7 mouse cellular contexts compared by ENCODE assay signal in genomic region chr4:83657021-83657420, GRCm38 (mm10).
A peak's percentile ranks its signal among the peaks of the same experiment; 100 is the strongest.
DNase-seq lines count a peak whose midpoint lies in the region; ATAC-seq and TF ChIP-seq lines count a peak whose summit lies in the region.

No protein-coding gene starts in this region.

- no peak for ATAC-seq in lung, embryonic 14.5 days (ENCODE audit: insufficient read depth)
- peak; percentile 19; the same call in 1 of the 2 replicates for ATAC-seq in forebrain, embryonic 14.5 days
- no peak for ATAC-seq in intestine, embryonic 16.5 days
- peak; percentile 26; the same call in 1 of the 2 replicates for ATAC-seq in neural tube, embryonic 15.5 days (ENCODE audit: low FRiP score)

- H3K36me3 ChIP-seq in lung, embryonic 14.5 days (ENCODE audit: insufficient read depth) = no peaks in the 10 kb centered on the region
- H3K36me3 ChIP-seq in forebrain, embryonic 14.5 days (ENCODE audit: control insufficient read depth, insufficient read depth, low read length) = no peaks in the 10 kb centered on the region
- no peaks in the 10 kb centered on the region for H3K36me3 ChIP-seq in intestine, embryonic 16.5 days (ENCODE audit: control insufficient read depth, insufficient read depth, low read length)
- no peaks in the 10 kb centered on the region for H3K36me3 ChIP-seq in neural tube, embryonic 15.5 days

- H3K4me2 ChIP-seq in lung, embryonic 14.5 days = peak overlapping the region; percentile 29
- peak overlapping the region; percentile 30 for H3K4me2 ChIP-seq in forebrain, embryonic 14.5 days (ENCODE audit: low read length)
- H3K4me2 ChIP-seq in intestine, embryonic 16.5 days (ENCODE audit: low read depth, low read length) = 0 out of 2 replicates have a peak overlapping the region, but pooled peaks have one; percentile 5
- peak overlapping the region; percentile 49 for H3K4me2 ChIP-seq in neural tube, embryonic 15.5 days

- H3K27me3 ChIP-seq in lung, embryonic 14.5 days (ENCODE audit: insufficient read depth, low read length) = no peaks in the 10 kb centered on the region
- H3K27me3 ChIP-seq in forebrain, embryonic 14.5 days (replicated peaks; ENCODE audit: control insufficient read depth, insufficient read depth, low read length) = no peaks in the 10 kb centered on the region
- H3K27me3 ChIP-seq in intestine, embryonic 16.5 days (replicated peaks; ENCODE audit: control insufficient read depth, insufficient read depth, low read length) = no peaks in the 10 kb centered on the region
- no peaks in the 10 kb centered on the region for H3K27me3 ChIP-seq in neural tube, embryonic 15.5 days (replicated peaks)

- DNase-seq in lung, embryonic 14.5 days = no peak
- DNase-seq in lung, postnatal 4 days = no peak
- DNase-seq in forebrain, embryonic 14.5 days (ENCODE audit: low spot score) = no peak
- no peak for DNase-seq in right cerebral cortex, adult 2 months (ENCODE audit: low spot score in 2 of 2)
- DNase-seq in urinary bladder, adult 2 months (ENCODE audit: low spot score) = no peak

- no peak for TF ChIP-seq CTCF in lung, embryonic 14.5 days (IDR thresholded peaks at IDR 0.05; ENCODE audit: low read depth)

- no peaks in the 10 kb centered on the region for H3K4me1 ChIP-seq in lung, embryonic 14.5 days (ENCODE audit: insufficient read depth)
- peaks cover 7% of the 10 kb centered on the region for H3K4me1 ChIP-seq in forebrain, embryonic 14.5 days (ENCODE audit: control insufficient read depth, insufficient read depth, low read length)
- H3K4me1 ChIP-seq in intestine, embryonic 16.5 days (ENCODE audit: control insufficient read depth, insufficient read depth, low read length) = no peaks in the 10 kb centered on the region; the same call in 1 of the 2 replicates
- peaks cover 9% of the 10 kb centered on the region for H3K4me1 ChIP-seq in neural tube, embryonic 15.5 days

- H3K9me3 ChIP-seq in lung, embryonic 14.5 days (ENCODE audit: low read depth, low read length) = no peaks in the 10 kb centered on the region
- H3K9me3 ChIP-seq in forebrain, embryonic 14.5 days (replicated peaks; ENCODE audit: control insufficient read depth, low read length) = no peaks in the 10 kb centered on the region
- no peaks in the 10 kb centered on the region for H3K9me3 ChIP-seq in intestine, embryonic 16.5 days (ENCODE audit: control insufficient read depth, low read length)
- H3K9me3 ChIP-seq in neural tube, embryonic 15.5 days (replicated peaks) = no peaks in the 10 kb centered on the region

- WGBS in lung, embryonic 14.5 days = 26% methylated on average over 6 of the region's 6 CpGs
- 51% methylated on average over 6 of the region's 6 CpGs for WGBS in forebrain, embryonic 14.5 days
- 52% methylated on average over 6 of the region's 6 CpGs for WGBS in intestine, embryonic 16.5 days
- 37% methylated on average over 6 of the region's 6 CpGs for WGBS in neural tube, embryonic 15.5 days

- no peak overlapping the region for H3K9ac ChIP-seq in lung, embryonic 14.5 days
- peak overlapping the region; percentile 10; the same call in 1 of the 2 replicates for H3K9ac ChIP-seq in forebrain, embryonic 14.5 days (ENCODE audit: low read length)
- no peak overlapping the region for H3K9ac ChIP-seq in intestine, embryonic 16.5 days (ENCODE audit: low read depth, low read length)
- H3K9ac ChIP-seq in neural tube, embryonic 15.5 days (replicated peaks) = no peak overlapping the region

- no peak overlapping the region for H3K4me3 ChIP-seq in lung, embryonic 14.5 days (ENCODE audit: low read depth, low read length)
- no peak overlapping the region for H3K4me3 ChIP-seq in forebrain, embryonic 14.5 days (ENCODE audit: low read depth, low read length)
- H3K4me3 ChIP-seq in intestine, embryonic 16.5 days (ENCODE audit: low read length) = no peak overlapping the region
- peak overlapping the region; percentile 12 for H3K4me3 ChIP-seq in neural tube, embryonic 15.5 days (replicated peaks)

- H3K27ac ChIP-seq in lung, embryonic 14.5 days (ENCODE audit: low read depth) = peak overlapping the region; percentile 72
- no peak overlapping the region for H3K27ac ChIP-seq in forebrain, embryonic 14.5 days (ENCODE audit: low read depth, low read length)
- no peak overlapping the region for H3K27ac ChIP-seq in intestine, embryonic 16.5 days (ENCODE audit: low read length)
- peak overlapping the region; percentile 8 for H3K27ac ChIP-seq in neural tube, embryonic 15.5 days (replicated peaks)

Comparison
In these comparisons a context has a peak if more than half of its experiments do, and no peak if none do; other contexts are left out.
1. ATAC-seq: peak in forebrain, embryonic 14.5 days (single experiment) and neural tube, embryonic 15.5 days (single experiment); none in lung, embryonic 14.5 days (single experiment) and intestine, embryonic 16.5 days (single experiment).
2. H3K27ac ChIP-seq: peak in lung, embryonic 14.5 days (single experiment) and neural tube, embryonic 15.5 days (single experiment); none in forebrain, embryonic 14.5 days (single experiment) and intestine, embryonic 16.5 days (single experiment).
3. Peak in every context shown above with its lines, with median percentiles within 50 percentile points of each other: H3K4me2 ChIP-seq.